Mouse (Mus musculus) heart, adult 2 months (tissue): ENCODE results near the gene Zfp644.

Experiments used
- CTCF ChIP-seq: fragments of 200-600 bp; IDR thresholded peaks from 2 replicates; pipeline ENCODE4 v1.8.1; 2022; ENCODE audit warnings: antibody characterized with exemption, mild to moderate bottlenecking, moderate library complexity
- POLR2A ChIP-seq: fragments of 200-500 bp; IDR thresholded peaks from 2 replicates; pipeline ENCODE4 v1.6.1; 2011; ENCODE audit warnings: mild to moderate bottlenecking, low read depth, low read length, control low read depth; ENCODE audit not compliant: insufficient read depth

- TF ChIP-seq POLR2A (no peak), CTCF (no peak)
These were observed 25.2 kb downstream of the Zfp644 start for GRCm38 (mm10) chr5:106671893-106672292.
